Mouse (Mus musculus) megakaryocyte progenitor cell, adult 5-6 weeks (primary cell): ENCODE data around the gene Fscn3. TPM values are rescaled to one million over a fixed set of nuclear protein-coding genes. Genes with fewer than 3 reads are reported as not detected.

Source experiments
- ATAC-seq: replicated peaks from 2 replicates; pipeline ENCODE4 v1.8.0; 2016; ENCODE audit warnings: mild to moderate bottlenecking, moderate TSS enrichment, inconsistent platforms; ENCODE audit not compliant: poor library complexity
- total RNA-seq, 2 experiments: library from RNA; stranded (forward) in 1 of 2; stranded (reverse) in 1 of 2; fragments of 157-497, 149-512 nt in 1 of 2; fragments of 200-1000 nt in 1 of 2; gene quantifications; 2 replicates each; pipeline versions ENCODE4 v1.2.3 to v1.2.4; 2015 to 2017

Fscn3 gene
- total RNA-seq, 2 experiments from 2014 or later: not detected

- ATAC-seq: peak; percentile 21
Measured at GRCm38 (mm10) chr6:28423767-28424695, 3.6 kb upstream of the Fscn3 start.

DNA sequence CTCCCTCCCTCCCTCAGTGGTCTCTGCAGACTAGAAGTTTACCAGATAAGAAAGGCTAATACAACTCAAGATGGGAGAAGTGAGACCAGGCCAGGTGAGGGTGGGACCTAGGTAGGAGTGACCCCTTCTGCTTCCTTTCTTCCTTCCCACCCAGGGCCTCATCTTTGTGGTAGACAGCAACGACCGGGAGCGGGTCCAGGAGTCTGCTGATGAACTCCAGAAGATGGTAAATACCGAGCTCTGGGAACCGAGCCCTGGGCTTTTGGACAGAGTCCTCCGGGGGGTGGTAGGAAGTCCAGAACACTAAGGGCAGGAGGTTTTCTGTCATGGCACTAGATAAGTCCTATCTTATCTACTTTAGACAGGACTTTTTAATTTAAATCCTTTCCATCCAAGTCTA is 2.6 kb upstream of the Fscn3 start:
- no peak for ATAC-seq

GRCm38 (mm10) chr6:28428290-28428689 is 701 bp downstream of the Fscn3 start, which contains the start of gene Gcc1:
TSS of gene Gcc1 (minus strand) at chr6:28428390.
- no peak for ATAC-seq

DNA sequence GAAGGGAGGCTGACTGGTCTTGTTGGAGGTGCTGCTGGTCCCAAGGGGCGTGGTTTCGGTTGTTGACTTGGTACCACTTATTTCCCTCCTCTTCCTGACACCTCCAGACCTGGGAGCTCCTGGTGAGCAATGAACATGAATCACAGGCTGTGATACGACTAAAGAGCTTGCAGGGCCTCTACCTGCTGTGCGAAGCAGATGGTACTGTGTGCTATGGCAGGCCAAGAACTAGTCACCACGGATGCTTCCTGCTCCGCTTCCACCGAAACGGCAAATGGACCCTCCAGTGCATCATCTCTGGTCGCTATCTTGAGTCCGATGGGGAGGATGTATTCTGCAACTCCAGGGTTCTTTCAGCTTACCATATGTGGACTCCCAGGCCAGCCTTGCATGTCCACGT is 2.3 kb downstream of the Fscn3 start:
- no peak for ATAC-seq

- ATAC-seq: peak; percentile 39; the same call in 1 of the 2 replicates
Measured at GRCm38 (mm10) chr6:28430795-28431537, 3.4 kb downstream of the Fscn3 start.

GRCm38 (mm10) chr6:28431538-28431855 is 3.9 kb downstream of the Fscn3 start:
- ATAC-seq: no peak

- ATAC-seq: no peak
Measured at GRCm38 (mm10) chr6:28447937-28448336, 20.3 kb downstream of the Fscn3 start.

DNA sequence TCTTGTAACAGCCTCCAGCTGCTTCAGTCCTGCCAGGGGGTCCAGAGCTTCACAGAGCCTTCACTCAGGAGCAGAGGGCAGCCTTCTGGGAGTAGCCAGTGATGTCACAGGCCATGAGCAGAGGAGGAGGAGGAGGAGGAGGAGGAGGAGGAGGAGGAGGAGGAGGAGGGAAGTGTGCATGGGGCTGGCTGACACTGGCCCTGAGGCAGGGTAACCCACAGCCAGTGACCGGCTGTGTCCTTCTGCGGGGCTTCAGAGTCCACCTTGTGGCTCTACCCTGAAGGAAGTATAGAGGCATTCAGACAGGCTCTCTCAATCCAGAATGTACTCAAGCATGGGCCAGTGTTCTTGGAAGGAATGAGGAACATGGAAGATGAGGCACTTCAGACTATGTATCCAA is 21.7 kb downstream of the Fscn3 start, which contains the start of gene Pax4:
TSS of gene Pax4 (minus strand) at position 101 of the 400 bp plus-strand sequence.
- ATAC-seq: no peak

DNA sequence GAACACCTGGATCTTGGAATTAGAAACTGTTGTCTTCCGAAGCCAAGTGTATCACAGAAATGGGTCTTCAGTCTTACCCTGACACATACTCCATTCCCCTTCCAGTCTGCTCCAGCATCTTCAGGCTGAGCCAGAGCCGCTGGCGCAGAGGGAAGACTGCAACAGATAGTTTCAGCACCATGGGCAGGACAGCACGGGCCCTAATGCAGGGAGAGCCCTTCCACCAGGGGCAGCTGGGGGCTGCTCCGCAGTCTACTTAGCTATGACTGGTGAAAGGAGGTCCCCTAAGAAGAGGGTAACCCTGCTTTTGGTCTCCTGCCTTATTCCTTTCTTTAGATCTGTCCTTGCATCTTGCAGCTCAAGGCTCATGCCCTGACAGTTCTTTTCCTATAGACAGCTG is 22.9 kb downstream of the Fscn3 start:
- 0 out of 2 replicates have a peak, but pooled peaks have one; percentile 46 for ATAC-seq

- ATAC-seq: no peak
Measured at GRCm38 (mm10) chr6:28450977-28451376, 23.4 kb downstream of the Fscn3 start.

DNA sequence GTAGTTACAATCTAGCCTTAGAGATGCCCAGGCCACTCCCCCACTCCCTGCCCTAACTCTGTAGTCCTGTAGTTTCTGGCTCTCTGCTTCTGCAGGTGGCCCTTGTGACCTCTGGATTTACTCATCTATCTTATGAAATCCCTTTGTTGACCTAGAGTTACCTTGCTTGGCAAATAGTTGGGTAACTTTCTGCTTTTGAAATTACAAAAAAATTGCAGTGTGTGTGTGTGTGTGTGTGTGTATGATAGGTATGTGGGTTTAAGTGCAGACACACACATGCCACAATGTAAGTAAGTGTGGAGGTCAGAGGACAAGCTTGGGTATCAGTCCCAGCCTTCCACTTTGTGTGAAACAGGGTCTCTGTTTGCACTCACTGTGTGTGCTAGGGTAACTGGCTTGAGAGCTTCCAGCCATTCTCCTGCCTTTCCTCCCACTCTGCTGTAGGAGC is 31.7 kb downstream of the Fscn3 start:
- ATAC-seq: 0 out of 2 replicates have a peak, but pooled peaks have one; percentile 30

GRCm38 (mm10) chr6:28460534-28460933 is 32.9 kb downstream of the Fscn3 start:
- peak; percentile 95 for ATAC-seq

- ATAC-seq: no peak
Measured at GRCm38 (mm10) chr6:28464630-28465029, 37.0 kb downstream of the Fscn3 start.

DNA sequence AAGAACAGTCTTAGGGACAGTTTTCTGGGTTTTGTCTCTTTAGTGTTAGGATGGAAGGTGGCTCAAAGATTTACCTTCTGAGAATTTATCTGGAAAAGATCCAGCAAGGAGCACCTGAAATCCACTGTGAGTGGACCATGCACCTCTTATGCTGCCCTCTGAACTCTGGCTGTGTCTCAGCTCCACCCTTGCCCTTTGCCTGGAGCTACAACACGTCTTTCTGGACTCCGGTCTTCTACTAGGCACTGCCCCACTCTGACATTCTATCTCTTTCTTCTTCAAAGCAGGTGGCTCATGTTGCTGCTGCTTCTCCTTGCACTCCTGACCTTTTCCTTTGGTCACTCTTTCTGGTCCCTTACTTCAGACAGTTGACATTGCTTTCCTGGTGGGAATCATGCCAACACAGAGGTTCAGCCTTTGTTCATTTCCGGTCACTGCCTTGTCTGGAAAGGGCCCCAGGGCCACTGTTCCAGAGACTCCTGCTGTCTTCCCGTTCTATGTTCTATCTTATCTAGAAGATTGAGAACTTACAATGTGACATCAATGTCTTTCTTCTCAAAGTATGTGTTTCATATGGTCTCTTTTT is 42.5 kb downstream of the Fscn3 start:
- ATAC-seq: no peak

DNA sequence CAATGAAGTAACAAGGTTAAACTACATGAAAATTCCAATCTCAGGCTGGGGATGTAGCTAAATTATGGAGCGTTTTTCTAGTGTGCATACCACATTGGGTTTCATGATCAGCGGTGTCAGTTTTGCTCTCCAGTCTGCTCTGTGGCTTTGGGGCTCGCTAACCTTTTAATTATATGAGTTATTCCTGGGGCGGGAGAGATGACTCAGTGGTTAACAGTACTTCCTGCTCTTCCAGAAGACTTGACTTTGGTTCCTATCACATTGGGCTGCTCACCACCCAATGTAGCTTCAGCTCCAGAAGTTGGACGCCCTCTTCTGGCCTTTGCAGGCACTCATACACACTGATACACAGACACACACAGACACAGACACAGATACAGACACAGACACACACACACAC is 43.0 kb downstream of the Fscn3 start:
- ATAC-seq: no peak

- ATAC-seq: no peak
Measured at GRCm38 (mm10) chr6:28471284-28472035, 43.9 kb downstream of the Fscn3 start.

- ATAC-seq: no peak
Measured at GRCm38 (mm10) chr6:28474211-28474610, 46.6 kb downstream of the Fscn3 start.

DNA sequence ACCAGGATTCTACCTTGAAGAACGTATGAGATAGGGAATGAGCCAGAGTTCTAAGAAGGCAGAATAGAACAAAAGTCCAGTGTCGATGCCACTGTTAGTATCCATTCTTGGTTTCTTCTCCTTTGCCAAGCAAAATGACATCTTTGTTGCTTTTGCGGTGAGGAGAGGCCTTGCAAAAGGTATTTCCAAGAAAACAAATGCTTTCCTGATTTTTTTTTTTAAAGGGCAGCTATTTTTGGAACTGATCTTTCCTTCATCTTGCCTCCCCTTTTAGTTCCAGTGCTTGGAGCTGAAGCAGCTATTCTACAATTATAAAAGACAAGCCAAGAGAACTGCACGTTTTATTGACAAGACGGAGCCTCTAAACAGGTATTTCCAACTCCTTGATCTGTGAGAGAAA is 47.2 kb downstream of the Fscn3 start, which contains the start of gene Snd1:
TSS of gene Snd1 (plus strand) at position 301 of the 400 bp plus-strand sequence.
- ATAC-seq: no peak

- ATAC-seq: peak; percentile 90
Measured at GRCm38 (mm10) chr6:28479865-28480751, 52.5 kb downstream of the Fscn3 start.
